Mouse (Mus musculus): ENCODE results near the gene Dnal1. TPM values are rescaled to one million over a fixed set of nuclear protein-coding genes. Genes with fewer than 3 reads are reported as not detected.

The Dnal1 gene
- total RNA-seq, 2 experiments from 2014 or later, result 95.8 to 104 TPM

- DNase-seq (ENCODE audit: extremely low spot score in 1 of 2, low spot score in 1 of 2), result no peak
Observed at GRCm38 (mm10) chr12:84161116-84161515, 47.0 kb downstream of the Dnal1 start.

GRCm38 (mm10) chr12:84161616-84162433 is 47.7 kb downstream of the Dnal1 start:
- DNase-seq (ENCODE audit: extremely low spot score in 1 of 2, low spot score in 1 of 2), result no peak

GRCm38 (mm10) chr12:84163133-84163532 is 49.0 kb downstream of the Dnal1 start:
- no peak for DNase-seq (ENCODE audit: extremely low spot score in 1 of 2, low spot score in 1 of 2)

GRCm38 (mm10) chr12:84163586-84164110 is 49.5 kb downstream of the Dnal1 start:
- DNase-seq (ENCODE audit: extremely low spot score in 1 of 2, low spot score in 1 of 2), result no peak

- DNase-seq (ENCODE audit: extremely low spot score in 1 of 2, low spot score in 1 of 2), result no peak
Observed at GRCm38 (mm10) chr12:84165631-84166373, 51.6 kb downstream of the Dnal1 start.

GRCm38 (mm10) chr12:84170610-84171009 is 56.4 kb downstream of the Dnal1 start:
- DNase-seq (ENCODE audit: extremely low spot score in 1 of 2, low spot score in 1 of 2), result no peak

- no peak for DNase-seq (ENCODE audit: extremely low spot score in 1 of 2, low spot score in 1 of 2)
Observed at GRCm38 (mm10) chr12:84172216-84172615, 58.0 kb downstream of the Dnal1 start.

GRCm38 (mm10) chr12:84172862-84173261 is 58.7 kb downstream of the Dnal1 start:
- DNase-seq (ENCODE audit: extremely low spot score in 1 of 2, low spot score in 1 of 2), result no peak

GRCm38 (mm10) chr12:84173309-84173915 is 59.2 kb downstream of the Dnal1 start:
- no peak for DNase-seq (ENCODE audit: extremely low spot score in 1 of 2, low spot score in 1 of 2)

- no peak for DNase-seq (ENCODE audit: extremely low spot score in 1 of 2, low spot score in 1 of 2)
Observed at GRCm38 (mm10) chr12:84174190-84174811, 60.1 kb downstream of the Dnal1 start.

GRCm38 (mm10) chr12:84174871-84175270 is 60.7 kb downstream of the Dnal1 start:
- DNase-seq (ENCODE audit: extremely low spot score in 1 of 2, low spot score in 1 of 2), result no peak

- DNase-seq (ENCODE audit: extremely low spot score in 1 of 2, low spot score in 1 of 2), result peak; percentile 64 to 73
Observed at GRCm38 (mm10) chr12:84175659-84176061, 61.5 kb downstream of the Dnal1 start.

- no peak for DNase-seq (ENCODE audit: extremely low spot score in 1 of 2, low spot score in 1 of 2)
Observed at GRCm38 (mm10) chr12:84176126-84176769, 62.1 kb downstream of the Dnal1 start.

- DNase-seq (ENCODE audit: extremely low spot score in 1 of 2, low spot score in 1 of 2), result no peak
Observed at GRCm38 (mm10) chr12:84176886-84177765, 63.0 kb downstream of the Dnal1 start.

GRCm38 (mm10) chr12:84178052-84178451 is 63.9 kb downstream of the Dnal1 start:
- DNase-seq (ENCODE audit: extremely low spot score in 1 of 2, low spot score in 1 of 2), result no peak

GRCm38 (mm10) chr12:84178652-84179445 is 64.7 kb downstream of the Dnal1 start:
- DNase-seq (ENCODE audit: extremely low spot score in 1 of 2, low spot score in 1 of 2), result no peak

GRCm38 (mm10) chr12:84180090-84180489 is 65.9 kb downstream of the Dnal1 start:
- no peak for DNase-seq (ENCODE audit: extremely low spot score in 1 of 2, low spot score in 1 of 2)
